Mouse (Mus musculus): ENCODE results near the gene Bsn.

The Bsn gene

GRCm38 (mm10) chr9:108125731-108126130, 64.5 kb downstream of the Bsn start:
- DNase-seq (ENCODE audit: low spot score): no peak

DNA sequence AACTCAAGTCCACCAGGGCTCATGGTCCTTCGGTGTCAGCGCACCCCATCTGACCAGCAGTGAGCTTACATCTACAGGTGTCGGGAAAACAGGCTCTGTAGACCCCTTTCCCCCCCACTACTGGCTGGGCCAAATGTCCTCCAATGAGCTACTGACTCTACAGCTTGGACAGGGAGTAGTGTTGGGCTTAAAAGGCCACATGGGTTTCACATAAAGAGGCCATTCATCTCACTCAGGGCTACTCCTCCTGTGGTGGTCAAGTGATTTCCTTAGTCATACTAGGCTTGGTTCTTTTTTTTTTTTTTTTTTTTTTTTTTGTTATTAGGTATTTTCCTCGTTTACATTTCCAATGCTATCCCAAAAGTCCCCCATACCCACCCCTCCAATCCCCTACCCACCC, 66.3 kb downstream of the Bsn start:
- DNase-seq (ENCODE audit: low spot score): no peak

DNA sequence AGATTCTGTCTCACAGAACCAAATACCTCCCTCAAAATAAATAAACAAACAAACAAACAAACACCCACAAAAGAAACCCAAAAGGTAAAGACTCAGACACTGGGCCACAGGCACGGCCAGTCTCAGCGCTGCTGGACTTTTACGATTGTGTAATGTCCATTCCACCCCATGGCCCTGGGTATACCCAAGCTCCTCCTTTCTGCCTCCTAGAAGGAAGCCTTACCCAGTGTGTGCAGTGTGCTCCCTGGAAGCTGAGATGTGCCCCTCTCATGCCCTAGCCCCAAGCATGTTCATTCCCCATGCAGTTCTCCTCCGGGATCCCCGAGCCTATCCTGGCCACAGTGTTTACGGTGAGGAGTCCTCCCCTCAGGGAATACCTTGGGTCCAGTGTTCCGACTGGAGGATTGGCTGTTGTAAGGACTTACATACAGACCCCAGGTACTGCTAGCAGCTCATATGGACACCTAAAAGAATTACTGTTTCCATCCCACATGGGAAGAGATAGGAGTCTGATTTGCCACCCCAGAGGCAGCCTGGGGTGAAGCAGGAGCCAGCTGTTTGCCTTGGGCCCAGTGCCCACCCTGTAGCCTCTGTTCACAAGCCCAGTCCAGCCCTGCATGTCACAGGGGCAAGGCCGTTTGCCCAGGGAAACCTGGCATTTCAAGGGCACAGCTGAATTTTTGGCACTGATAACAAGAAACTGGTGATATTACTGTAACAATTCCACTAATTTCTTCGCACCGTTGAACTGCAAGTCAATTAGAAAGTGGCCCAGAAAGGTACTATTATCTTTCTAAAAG, 68.8 kb downstream of the Bsn start:
- DNase-seq (ENCODE audit: low spot score): no peak

- DNase-seq (ENCODE audit: low spot score): peak; percentile 49
Observed at GRCm38 (mm10) chr9:108120671-108121070, 69.5 kb downstream of the Bsn start.

DNA sequence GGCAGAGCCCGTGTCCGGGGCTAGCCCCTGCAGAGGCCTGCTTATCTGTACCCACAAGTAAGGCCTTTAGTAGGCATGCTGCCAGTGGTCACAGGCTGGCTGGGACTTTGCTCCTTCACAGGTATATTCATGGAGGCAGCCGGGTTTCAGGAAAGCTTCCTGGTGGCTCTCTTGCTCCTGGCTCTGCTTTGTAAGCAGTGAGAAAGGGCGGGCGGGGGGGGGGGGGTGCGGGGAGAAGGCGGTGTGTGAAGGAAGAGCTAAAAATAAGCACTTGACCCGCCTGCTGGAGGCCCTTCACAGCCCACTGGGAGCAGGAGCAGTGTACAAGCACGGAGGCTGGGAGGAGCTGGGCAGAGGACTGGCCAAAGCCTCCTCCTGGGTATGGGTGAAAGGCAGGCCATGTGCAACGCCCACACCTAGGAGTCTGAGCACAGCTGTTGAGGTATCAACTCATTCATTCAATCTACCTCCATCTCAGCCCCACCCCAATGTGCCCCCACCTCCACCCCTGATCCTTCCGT, 70.2 kb downstream of the Bsn start:
- peak; percentile 59 for DNase-seq (ENCODE audit: low spot score)

DNA sequence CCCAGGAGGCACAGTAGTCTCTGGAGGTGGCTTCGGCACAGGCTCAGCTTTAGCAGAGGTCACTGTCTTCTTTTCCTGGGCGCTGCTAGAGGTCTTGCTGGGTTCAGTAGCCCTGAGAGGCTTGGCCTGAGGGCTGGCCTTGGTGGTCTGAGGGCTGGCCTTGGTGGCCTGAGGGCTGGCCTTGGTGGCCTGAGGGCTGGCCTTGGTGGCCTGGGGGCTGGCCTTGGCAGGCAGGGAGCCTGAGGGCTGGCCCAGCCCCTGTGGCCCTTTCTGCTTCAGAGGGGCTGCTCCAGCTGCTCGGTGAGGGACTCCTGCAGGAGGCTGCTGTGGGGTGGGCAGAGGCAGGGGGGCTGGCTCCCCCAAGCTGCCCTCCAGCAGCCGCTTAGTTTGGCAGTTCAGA, 73.0 kb downstream of the Bsn start:
- DNase-seq (ENCODE audit: low spot score): no peak

GRCm38 (mm10) chr9:108115290-108116077, 74.7 kb downstream of the Bsn start:
- DNase-seq (ENCODE audit: low spot score): no peak

DNA sequence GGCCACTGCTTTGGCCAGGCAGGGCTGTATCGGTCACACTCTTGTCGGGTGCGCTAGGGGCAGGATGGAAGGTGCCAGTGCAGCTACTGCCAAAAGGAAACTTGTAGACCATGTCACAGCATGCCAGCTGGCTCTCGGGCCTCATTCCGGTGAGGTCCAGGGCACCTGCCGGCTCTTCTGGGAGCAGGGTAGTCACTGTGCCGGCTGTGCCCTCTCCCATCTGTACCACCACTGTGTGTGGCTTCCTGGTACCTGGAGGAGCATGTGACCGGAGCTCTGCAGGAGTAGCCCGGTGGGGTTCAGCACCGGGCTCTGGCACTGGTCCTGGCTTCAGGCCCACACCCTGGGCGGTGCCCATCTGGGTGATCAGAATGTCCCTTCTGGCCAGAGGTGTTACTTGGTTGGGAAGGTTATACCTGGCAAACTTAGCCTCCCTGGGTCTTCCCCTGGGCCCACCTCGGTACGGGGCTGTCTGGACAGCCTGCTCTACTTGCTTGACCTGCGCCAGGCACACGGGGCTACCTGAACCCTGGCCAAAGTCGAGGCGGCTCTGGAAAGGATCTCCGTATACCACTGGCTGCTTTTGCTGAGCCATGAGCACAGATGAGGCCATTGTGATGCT, 77.4 kb downstream of the Bsn start:
- DNase-seq (ENCODE audit: low spot score): no peak

- DNase-seq (ENCODE audit: low spot score): no peak
Observed at GRCm38 (mm10) chr9:108111593-108112121, 78.5 kb downstream of the Bsn start.

DNA sequence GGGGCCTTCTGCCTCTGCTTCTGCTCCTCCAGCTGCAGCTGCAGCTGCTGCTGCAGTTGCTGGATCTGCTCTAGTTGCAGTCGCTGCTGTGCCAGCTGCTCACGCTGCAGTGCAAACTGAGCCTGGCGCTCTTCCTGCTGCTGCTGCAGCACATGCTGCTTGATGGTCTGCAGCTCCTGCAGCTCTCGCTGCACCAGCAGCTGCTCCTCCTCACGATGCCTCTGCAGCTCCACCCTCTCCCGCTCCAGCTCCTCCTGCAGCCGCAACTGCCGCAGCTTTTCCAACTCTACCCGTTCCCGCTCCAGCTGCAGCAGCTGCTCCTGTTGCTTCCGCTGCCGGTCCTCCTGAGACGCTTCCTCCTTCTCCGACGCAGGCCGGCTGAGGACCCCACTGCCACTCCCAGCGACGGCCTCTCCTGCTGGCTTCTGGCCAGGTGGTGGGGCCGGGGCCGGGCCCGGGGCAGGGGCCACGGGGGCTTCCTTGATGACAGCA, 79.0 kb downstream of the Bsn start:
- DNase-seq (ENCODE audit: low spot score): no peak

DNA sequence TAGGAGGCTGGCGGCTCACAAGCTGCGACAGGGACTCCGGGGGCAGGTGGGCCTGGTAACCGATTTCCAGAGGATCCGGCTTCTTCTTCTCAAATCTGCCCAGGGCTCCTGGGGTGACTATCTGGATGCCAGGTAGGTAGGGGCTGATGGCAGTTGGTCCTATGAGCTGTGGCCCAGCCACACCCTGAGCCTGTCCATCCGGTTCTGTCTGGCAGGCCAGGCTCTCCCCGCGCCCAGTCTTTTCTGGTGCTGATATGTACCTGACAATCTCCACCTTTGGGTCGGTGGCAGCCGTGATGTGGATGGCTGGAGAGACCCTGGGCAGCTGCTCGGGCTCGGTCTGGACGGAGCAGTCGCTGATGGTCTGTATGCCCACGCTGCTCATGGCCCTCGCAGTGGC, 80.0 kb downstream of the Bsn start:
- DNase-seq (ENCODE audit: low spot score): no peak

DNA sequence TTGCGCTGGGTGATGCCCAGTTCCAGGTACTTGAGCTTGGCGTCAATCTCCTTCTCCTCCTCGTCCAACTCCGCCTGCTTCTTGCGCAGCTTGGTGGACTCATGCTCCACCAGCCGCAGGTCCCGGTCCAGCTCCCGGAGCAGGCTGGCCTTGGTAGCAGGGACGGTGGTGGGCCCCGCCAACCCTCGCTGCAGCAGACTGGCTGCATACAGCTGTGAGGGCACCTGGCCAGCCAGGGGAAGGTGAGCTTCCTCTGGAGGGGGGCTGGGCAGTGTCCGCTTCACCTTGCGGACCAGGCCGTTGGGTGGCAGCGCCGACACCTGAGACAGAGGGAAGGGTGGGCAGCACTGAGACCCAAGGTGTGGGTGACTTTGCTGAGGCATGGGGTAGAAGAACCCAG, 82.3 kb downstream of the Bsn start:
- no peak for DNase-seq (ENCODE audit: low spot score)

DNA sequence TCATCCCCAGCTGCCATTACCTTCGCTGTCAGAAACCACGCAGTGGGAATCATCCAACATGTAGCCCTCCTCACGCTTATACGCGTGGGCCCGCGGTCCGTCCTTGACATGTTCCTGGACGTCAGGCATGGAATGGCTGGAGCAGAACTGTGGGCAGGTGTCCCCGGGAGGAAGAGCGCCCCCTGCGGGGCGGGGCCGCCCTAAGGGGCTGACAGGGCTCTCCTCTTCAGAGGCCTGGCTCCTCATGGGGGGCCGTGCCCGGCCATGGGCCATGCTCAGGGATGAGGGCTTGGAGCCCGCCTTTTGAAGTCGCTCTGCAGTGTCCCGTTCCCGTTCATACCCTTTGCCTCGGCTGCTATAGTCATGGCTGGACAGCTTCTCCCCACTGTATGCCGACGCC, 84.1 kb downstream of the Bsn start:
- no peak for DNase-seq (ENCODE audit: low spot score)

- DNase-seq (ENCODE audit: low spot score): no peak
Observed at GRCm38 (mm10) chr9:108105549-108105863, 84.7 kb downstream of the Bsn start.

DNA sequence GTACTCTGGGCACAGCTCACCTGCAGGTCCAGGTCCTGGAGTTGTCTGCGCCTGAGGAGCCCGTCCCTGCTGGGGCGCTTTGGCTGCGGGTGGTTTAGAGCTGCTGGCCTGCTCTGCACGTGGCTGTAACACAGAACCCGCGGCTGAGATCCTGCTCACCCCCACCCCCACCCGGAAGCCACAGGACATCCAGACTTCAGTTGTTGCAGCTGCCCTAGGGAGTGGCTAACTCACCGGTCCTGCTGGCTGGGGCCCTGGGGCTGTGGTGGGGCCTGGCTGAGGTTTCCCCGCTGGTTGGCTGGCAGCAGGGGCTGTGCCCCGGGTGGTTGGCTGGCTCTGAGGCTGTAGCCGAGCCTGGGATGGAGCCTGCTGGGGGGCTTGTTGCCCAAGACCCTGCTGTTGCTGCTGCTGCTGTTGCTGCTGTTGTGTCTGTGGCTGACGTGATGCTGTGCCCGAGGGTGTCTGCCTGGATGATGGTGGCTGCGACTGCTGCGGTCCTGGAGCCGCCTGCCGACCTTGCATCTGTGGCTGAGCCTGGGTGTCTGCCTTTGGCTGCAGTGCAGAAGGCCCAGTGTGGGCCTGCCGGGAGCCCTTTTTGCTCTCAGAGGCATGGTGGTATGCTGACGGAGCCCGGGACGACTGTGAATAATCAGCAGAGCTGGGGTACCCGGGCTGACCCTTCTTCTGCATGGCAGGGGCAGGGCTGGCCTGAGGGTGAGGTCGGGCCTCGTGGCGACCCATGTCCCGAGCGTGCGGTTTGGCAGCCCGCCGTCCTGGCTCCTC, 85.2 kb downstream of the Bsn start:
- no peak for DNase-seq (ENCODE audit: low spot score)

GRCm38 (mm10) chr9:108099619-108100018, 90.6 kb downstream of the Bsn start:
- no peak for DNase-seq (ENCODE audit: low spot score)

DNA sequence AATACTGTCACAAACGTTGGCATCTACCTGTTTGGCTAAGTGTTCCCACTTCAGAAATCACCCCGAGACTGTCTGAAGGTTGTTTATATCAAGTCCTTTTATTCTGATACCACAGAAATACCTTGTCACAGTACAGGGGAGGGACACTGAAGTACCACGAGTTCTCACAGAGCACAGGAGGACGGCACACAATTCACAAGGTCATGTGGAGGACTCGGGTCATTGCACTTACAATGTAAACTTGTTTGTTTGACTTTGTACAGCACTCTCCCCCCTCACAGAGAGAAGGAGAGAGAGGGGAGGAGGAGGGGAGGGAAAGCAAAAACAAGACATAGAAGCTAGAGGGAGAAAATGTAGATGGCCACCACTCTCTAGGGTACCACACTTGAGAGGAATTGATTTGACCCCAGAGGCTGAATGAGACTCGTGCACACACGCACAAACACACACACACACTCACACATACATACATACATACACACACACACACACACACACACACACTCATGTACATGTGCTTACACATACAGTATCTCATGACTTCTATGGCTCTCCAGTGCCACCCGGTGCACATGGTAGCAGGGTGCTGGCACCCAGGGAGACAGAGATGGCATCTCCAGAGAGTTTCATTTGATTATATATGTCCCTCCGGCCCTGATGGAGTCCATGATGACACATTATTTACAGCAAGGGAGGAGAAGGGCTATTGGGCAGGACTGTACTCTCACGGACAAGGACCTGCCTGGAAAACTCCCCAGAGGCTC, 94.1 kb downstream of the Bsn start:
- no peak for DNase-seq (ENCODE audit: low spot score)

DNA sequence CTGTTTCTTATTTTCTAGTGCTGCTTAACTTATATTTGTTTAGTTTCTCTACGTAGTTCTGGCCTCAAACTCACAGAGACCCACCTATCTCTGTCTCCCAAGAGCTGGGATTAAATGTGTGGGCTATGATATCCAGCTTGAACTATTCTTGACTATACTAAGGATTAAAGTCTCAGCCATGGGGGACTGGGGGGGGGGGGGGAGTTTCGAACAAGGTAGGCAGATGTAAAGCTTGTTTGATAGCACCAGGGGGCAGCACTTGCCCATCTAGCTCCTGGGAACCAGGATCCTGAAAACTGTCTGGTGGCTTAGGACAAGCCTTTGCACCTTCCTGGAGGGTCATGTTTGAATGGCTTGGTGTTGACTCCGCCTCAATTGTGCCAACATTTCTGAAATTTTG, 94.7 kb downstream of the Bsn start:
- peak; percentile 49 for DNase-seq (ENCODE audit: low spot score)

GRCm38 (mm10) chr9:108094998-108095411, 95.2 kb downstream of the Bsn start:
- DNase-seq (ENCODE audit: low spot score): no peak

- peak; percentile 96 for DNase-seq (ENCODE audit: low spot score)
Observed at GRCm38 (mm10) chr9:108094184-108094941, 95.8 kb downstream of the Bsn start, which contains the start of gene Apeh. Gene Apeh, minus strand, starts transcription at chr9:108094606.

All from lung, postnatal 25 days (tissue).